Mouse (Mus musculus): ENCODE data around the gene Nif3l1. TPM values are rescaled to one million over a fixed set of nuclear protein-coding genes. Genes with fewer than 3 reads are reported as not detected.

Gene Nif3l1
- total and polyA plus RNA-seq, 2 experiments from 2014 or later: 28.7 to 39.1 TPM

GRCm38 (mm10) chr1:58444691-58445090, 260 bp upstream of the Nif3l1 start:
- peak overlapping the region; percentile 87 for H3K27ac ChIP-seq (ENCODE audit: low read depth, low read length)
- DNase-seq (ENCODE audit: low spot score): no peak
- H3K4me1 ChIP-seq (ENCODE audit: insufficient read depth, low read length): peaks cover 7% of the 10 kb centered on the region; the same call in 1 of the 2 replicates
- peak overlapping the region; percentile 58 for H3K4me2 ChIP-seq (ENCODE audit: low read depth, low read length, poor library complexity, severe bottlenecking)
- no peak for TF ChIP-seq CTCF (IDR thresholded peaks at IDR 0.05)
- peak overlapping the region; percentile 66 for H3K4me3 ChIP-seq (ENCODE audit: low read depth, low read length)
- no peaks in the 10 kb centered on the region for H3K9me3 ChIP-seq (ENCODE audit: low read length)
- 11% methylated on average over 10 of the region's 10 CpGs for WGBS
- H3K36me3 ChIP-seq (ENCODE audit: insufficient read depth, low read length): peaks cover 14% of the 10 kb centered on the region; the same call in 1 of the 2 replicates
- ATAC-seq (ENCODE audit: low FRiP score): no peak
- peak overlapping the region; percentile 83 for H3K9ac ChIP-seq (replicated peaks; ENCODE audit: low read length, poor library complexity, severe bottlenecking)
- no peaks in the 10 kb centered on the region for H3K27me3 ChIP-seq (ENCODE audit: insufficient read depth, low read length)

- DNase-seq (ENCODE audit: low spot score) (no peak), ATAC-seq (ENCODE audit: low FRiP score) (peak; percentile 4; the same call in 1 of the 2 replicates)
- peaks cover 17% of the 10 kb centered on the region; the same call in 1 of the 2 replicates for H3K36me3 ChIP-seq (ENCODE audit: insufficient read depth, low read length)
- H3K9me3 ChIP-seq (ENCODE audit: low read length): no peaks in the 10 kb centered on the region
- H3K27me3 ChIP-seq (ENCODE audit: insufficient read depth, low read length): no peaks in the 10 kb centered on the region
- peak overlapping the region; percentile 66 for H3K4me3 ChIP-seq (ENCODE audit: low read depth, low read length)
- 7% methylated on average over 11 of the region's 11 CpGs for WGBS
- H3K4me2 ChIP-seq (ENCODE audit: low read depth, low read length, poor library complexity, severe bottlenecking): peak overlapping the region; percentile 58
- peak overlapping the region; percentile 82 for H3K9ac ChIP-seq (replicated peaks; ENCODE audit: low read length, poor library complexity, severe bottlenecking)
- H3K27ac ChIP-seq (ENCODE audit: low read depth, low read length): peak overlapping the region; percentile 87
- TF ChIP-seq CTCF (IDR thresholded peaks at IDR 0.05): no peak
- H3K4me1 ChIP-seq (ENCODE audit: insufficient read depth, low read length): peaks cover 7% of the 10 kb centered on the region; the same call in 1 of the 2 replicates
Observed at GRCm38 (mm10) chr1:58445861-58446260, 910 bp downstream of the Nif3l1 start.

GRCm38 (mm10) chr1:58447766-58448165, 2.8 kb downstream of the Nif3l1 start:
- Histone ChIP-seq H3K9me3 (ENCODE audit: low read length) (no peaks in the 10 kb centered on the region), H3K9ac (replicated peaks; ENCODE audit: low read length, poor library complexity, severe bottlenecking) (no peak overlapping the region), H3K4me3 (ENCODE audit: low read depth, low read length) (no peak overlapping the region), H3K4me2 (ENCODE audit: low read depth, low read length, poor library complexity, severe bottlenecking) (no peak overlapping the region), H3K27ac (ENCODE audit: low read depth, low read length) (no peak overlapping the region), H3K36me3 (ENCODE audit: insufficient read depth, low read length) (peaks cover 16% of the 10 kb centered on the region; the same call in 1 of the 2 replicates), H3K27me3 (ENCODE audit: insufficient read depth, low read length) (no peaks in the 10 kb centered on the region), H3K4me1 (ENCODE audit: insufficient read depth, low read length) (peaks cover 7% of the 10 kb centered on the region; the same call in 1 of the 2 replicates)
- 95% methylated on average over 7 of the region's 7 CpGs for WGBS
- no peak for ATAC-seq (ENCODE audit: low FRiP score)
- no peak for TF ChIP-seq CTCF (IDR thresholded peaks at IDR 0.05)
- DNase-seq (ENCODE audit: low spot score): no peak

DNA sequence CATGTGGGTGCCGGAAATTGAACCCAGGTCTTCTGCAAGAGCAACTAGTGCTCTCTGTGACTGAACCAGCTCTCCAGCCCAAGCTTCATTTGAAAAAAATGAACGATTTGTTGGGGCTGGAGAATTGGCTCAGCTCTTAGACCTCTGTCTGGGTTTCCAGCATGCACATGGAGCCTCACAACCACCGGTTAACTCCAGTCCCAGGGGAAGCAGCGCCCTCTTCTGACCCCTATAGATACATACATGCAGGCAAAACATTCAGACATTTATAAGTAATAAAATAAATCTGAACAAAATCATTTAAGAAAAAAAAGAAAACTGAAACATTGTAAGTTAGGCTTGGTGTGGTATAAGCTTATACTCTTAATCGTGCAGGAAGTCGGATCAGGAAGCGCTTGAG, 3.4 kb downstream of the Nif3l1 start:
- Histone ChIP-seq H3K9ac (replicated peaks; ENCODE audit: low read length, poor library complexity, severe bottlenecking) (no peak overlapping the region), H3K4me3 (ENCODE audit: low read depth, low read length) (no peak overlapping the region), H3K36me3 (ENCODE audit: insufficient read depth, low read length) (peaks cover 16% of the 10 kb centered on the region; the same call in 1 of the 2 replicates), H3K27ac (ENCODE audit: low read depth, low read length) (no peak overlapping the region), H3K4me1 (ENCODE audit: insufficient read depth, low read length) (peaks cover 7% of the 10 kb centered on the region; the same call in 1 of the 2 replicates), H3K4me2 (ENCODE audit: low read depth, low read length, poor library complexity, severe bottlenecking) (no peak overlapping the region), H3K9me3 (ENCODE audit: low read length) (no peaks in the 10 kb centered on the region), H3K27me3 (ENCODE audit: insufficient read depth, low read length) (no peaks in the 10 kb centered on the region)
- DNase-seq (ENCODE audit: low spot score) (no peak), ATAC-seq (ENCODE audit: low FRiP score) (no peak)
- 90% methylated on average over 7 of the region's 7 CpGs for WGBS
- TF ChIP-seq CTCF (IDR thresholded peaks at IDR 0.05): no peak

GRCm38 (mm10) chr1:58454316-58454715, 9.4 kb downstream of the Nif3l1 start:
- TF ChIP-seq CTCF (IDR thresholded peaks at IDR 0.05): no peak
- 90% methylated on average over 6 of the region's 6 CpGs for WGBS
- no peak for ATAC-seq (ENCODE audit: low FRiP score)

GRCm38 (mm10) chr1:58458175-58458574, 13.2 kb downstream of the Nif3l1 start:
- no peaks in the 10 kb centered on the region for H3K27me3 ChIP-seq (ENCODE audit: insufficient read depth, low read length)
- H3K4me1 ChIP-seq (ENCODE audit: insufficient read depth, low read length): no peaks in the 10 kb centered on the region
- H3K4me3 ChIP-seq (ENCODE audit: low read depth, low read length): no peak overlapping the region
- TF ChIP-seq CTCF (IDR thresholded peaks at IDR 0.05): no peak
- H3K36me3 ChIP-seq (ENCODE audit: insufficient read depth, low read length): peaks cover 51% of the 10 kb centered on the region
- ATAC-seq (ENCODE audit: low FRiP score): no peak
- no peak overlapping the region for H3K9ac ChIP-seq (replicated peaks; ENCODE audit: low read length, poor library complexity, severe bottlenecking)
- no peaks in the 10 kb centered on the region for H3K9me3 ChIP-seq (ENCODE audit: low read length)
- H3K27ac ChIP-seq (ENCODE audit: low read depth, low read length): no peak overlapping the region
- H3K4me2 ChIP-seq (ENCODE audit: low read depth, low read length, poor library complexity, severe bottlenecking): no peak overlapping the region
- DNase-seq (ENCODE audit: low spot score): no peak
- WGBS: 93% methylated on average over 5 of the region's 5 CpGs

More at GRCm38 (mm10) chr1:58454316-58454715, 9.4 kb downstream of the Nif3l1 start:
- DNase-seq (ENCODE audit: low spot score): no peak
- no peak overlapping the region for H3K27ac ChIP-seq (ENCODE audit: low read depth, low read length)
- no peak overlapping the region for H3K9ac ChIP-seq (replicated peaks; ENCODE audit: low read length, poor library complexity, severe bottlenecking)
- no peak overlapping the region for H3K4me2 ChIP-seq (ENCODE audit: low read depth, low read length, poor library complexity, severe bottlenecking)
- no peaks in the 10 kb centered on the region for H3K27me3 ChIP-seq (ENCODE audit: insufficient read depth, low read length)
- H3K9me3 ChIP-seq (ENCODE audit: low read length): no peaks in the 10 kb centered on the region
- peaks cover 41% of the 10 kb centered on the region for H3K36me3 ChIP-seq (ENCODE audit: insufficient read depth, low read length)
- no peaks in the 10 kb centered on the region for H3K4me1 ChIP-seq (ENCODE audit: insufficient read depth, low read length)
- H3K4me3 ChIP-seq (ENCODE audit: low read depth, low read length): no peak overlapping the region
